Mouse (Mus musculus): ENCODE measurements around the gene Fgf11.

- TF ChIP-seq POLR2A (IDR thresholded peaks at IDR 0.05; ENCODE audit: low read depth, low read length) (no peak), CTCF (IDR thresholded peaks at IDR 0.05; ENCODE audit: extremely low read depth, insufficient read length, insufficient replicate concordance, low read depth, low read length) (no peak)
Observed at GRCm38 (mm10) chr11:69754233-69754632, 47.4 kb downstream of the Fgf11 start.

All from small intestine, adult 2 months (tissue).